In the genomic region with DNA sequence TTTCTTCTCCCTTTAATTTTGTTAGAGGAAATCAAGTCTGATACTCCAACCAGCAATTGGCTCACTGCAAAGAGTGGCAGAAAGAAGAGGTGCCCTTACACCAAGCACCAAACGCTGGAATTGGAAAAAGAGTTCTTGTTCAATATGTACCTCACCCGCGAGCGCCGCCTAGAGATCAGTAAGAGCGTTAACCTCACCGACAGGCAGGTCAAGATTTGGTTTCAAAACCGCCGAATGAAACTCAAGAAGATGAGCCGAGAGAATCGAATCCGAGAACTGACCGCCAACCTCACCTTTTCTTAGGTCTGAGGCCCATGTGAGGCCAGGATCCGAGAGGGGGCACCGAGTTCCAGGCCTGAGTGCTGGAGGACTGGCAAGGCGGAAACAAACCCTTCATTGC, we compare ENCODE assay signal across 10 mouse cellular contexts. TPM values are rescaled to one million over a fixed set of nuclear protein-coding genes. Genes with fewer than 3 reads are reported as not detected.
DNase-seq lines count a peak whose midpoint lies in the region; ATAC-seq and TF ChIP-seq lines count a peak whose summit lies in the region.
"Had no signal": no experiment of that assay in that cellular context is flagged by ENCODE, and none has a peak within 500 bp of the region (broad histone marks: within the 10 kb centered on the region; RNA-seq: fewer than 3 reads in every experiment).

No protein-coding gene starts in this region.

- no peak overlapping the region for H3K9ac ChIP-seq in midbrain, postnatal 0 days (replicated peaks; ENCODE audit: low read length, poor library complexity, severe bottlenecking)
- H3K9ac ChIP-seq in midbrain, embryonic 14.5 days (replicated peaks; ENCODE audit: low read length) = no peak overlapping the region
- H3K9ac ChIP-seq: hindbrain, embryonic 15.5 days had no signal

- no peak overlapping the region for H3K27ac ChIP-seq in midbrain, postnatal 0 days (ENCODE audit: low read depth, low read length)
- H3K27ac ChIP-seq in midbrain, embryonic 14.5 days (replicated peaks; ENCODE audit: low read depth, low read length) = no peak overlapping the region
- H3K27ac ChIP-seq in embryonic facial prominence, embryonic 10.5 days (replicated peaks) = no peak overlapping the region
- H3K27ac ChIP-seq in small intestine, adult 2 months (ENCODE audit: insufficient read depth, low read depth, low read length) = no peak overlapping the region
- H3K27ac ChIP-seq: hindbrain, embryonic 15.5 days had no signal

- H3K36me3 ChIP-seq in midbrain, postnatal 0 days (ENCODE audit: insufficient read depth, low read length) = no peaks in the 10 kb centered on the region
- no peaks in the 10 kb centered on the region for H3K36me3 ChIP-seq in midbrain, embryonic 14.5 days (ENCODE audit: control insufficient read depth, insufficient read depth, low read length)
- no peaks in the 10 kb centered on the region for H3K36me3 ChIP-seq in embryonic facial prominence, embryonic 10.5 days (replicated peaks)
- no peaks in the 10 kb centered on the region for H3K36me3 ChIP-seq in small intestine, adult 2 months (ENCODE audit: control insufficient read depth, insufficient read depth, low read length)
- H3K36me3 ChIP-seq: hindbrain, embryonic 15.5 days had no signal

- no peak overlapping the region for H3K4me2 ChIP-seq in midbrain, postnatal 0 days (ENCODE audit: low read depth, low read length, poor library complexity, severe bottlenecking)
- no peak overlapping the region for H3K4me2 ChIP-seq in midbrain, embryonic 14.5 days (ENCODE audit: low read length)
- H3K4me2 ChIP-seq: hindbrain, embryonic 15.5 days had no signal

- no peak overlapping the region for H3K4me3 ChIP-seq in midbrain, postnatal 0 days (ENCODE audit: low read depth, low read length)
- no peak overlapping the region for H3K4me3 ChIP-seq in midbrain, embryonic 14.5 days (replicated peaks; ENCODE audit: low read depth, low read length)
- H3K4me3 ChIP-seq in embryonic facial prominence, embryonic 10.5 days = no peak overlapping the region
- no peak overlapping the region for H3K4me3 ChIP-seq in small intestine, adult 2 months (ENCODE audit: low read depth, low read length)
- H3K4me3 ChIP-seq: erythroblast, embryonic 14.5 days; hindbrain, embryonic 15.5 days had no signal

- 0 out of 2 replicates have a peak, but pooled peaks cover 5% of the 10 kb centered on the region for H3K9me3 ChIP-seq in midbrain, postnatal 0 days (ENCODE audit: low read length)
- no peaks in the 10 kb centered on the region; the same call in 1 of the 2 replicates for H3K9me3 ChIP-seq in midbrain, embryonic 14.5 days (ENCODE audit: control insufficient read depth, low read length)
- no peaks in the 10 kb centered on the region for H3K9me3 ChIP-seq in embryonic facial prominence, embryonic 10.5 days
- H3K9me3 ChIP-seq: hindbrain, embryonic 15.5 days had no signal

- 1% methylated on average over 16 of the region's 16 CpGs for WGBS in midbrain, postnatal 0 days
- 2% methylated on average over 16 of the region's 16 CpGs for WGBS in midbrain, embryonic 14.5 days
- 2% methylated on average over 16 of the region's 16 CpGs for WGBS in embryonic facial prominence, embryonic 10.5 days
- 8% methylated on average over 16 of the region's 16 CpGs for WGBS in small intestine, adult 2 months

- H3K27me3 ChIP-seq in midbrain, postnatal 0 days (ENCODE audit: insufficient read depth, low read length) = peaks cover 91% of the 10 kb centered on the region
- H3K27me3 ChIP-seq in midbrain, embryonic 14.5 days (ENCODE audit: control insufficient read depth, insufficient read depth, low read length) = peaks cover 96% of the 10 kb centered on the region
- peaks cover 100% of the 10 kb centered on the region for H3K27me3 ChIP-seq in embryonic facial prominence, embryonic 10.5 days (replicated peaks; ENCODE audit: low read depth, poor library complexity, severe bottlenecking)
- peaks cover 89% of the 10 kb centered on the region for H3K27me3 ChIP-seq in small intestine, adult 2 months (ENCODE audit: control insufficient read depth, insufficient read depth, low read length)

- ATAC-seq in midbrain, postnatal 0 days (ENCODE audit: low FRiP score) = no peak
- ATAC-seq in midbrain, embryonic 14.5 days (ENCODE audit: low FRiP score, low TSS enrichment) = no peak

- 0 out of 2 replicates have a peak, but pooled peaks have one; percentile 9 for TF ChIP-seq CTCF in midbrain, postnatal 0 days (IDR thresholded peaks at IDR 0.05)
- TF ChIP-seq CTCF in small intestine, adult 2 months (IDR thresholded peaks at IDR 0.05; ENCODE audit: extremely low read depth, insufficient read length, insufficient replicate concordance, low read depth, low read length) = peak; percentile 29; the same call in 1 of the 2 replicates

- intact Hi-C loops in left cerebral cortex, postnatal 25 days (cut with DNase I) = no loop called here

- H3K4me1 ChIP-seq in midbrain, postnatal 0 days (ENCODE audit: insufficient read depth, low read length) = 0 out of 2 replicates have a peak, but pooled peaks cover 2% of the 10 kb centered on the region
- H3K4me1 ChIP-seq in midbrain, embryonic 14.5 days (ENCODE audit: control insufficient read depth, insufficient read depth, low read length) = no peaks in the 10 kb centered on the region
- peaks cover 21% of the 10 kb centered on the region for H3K4me1 ChIP-seq in embryonic facial prominence, embryonic 10.5 days
- peaks cover 5% of the 10 kb centered on the region for H3K4me1 ChIP-seq in small intestine, adult 2 months (ENCODE audit: control insufficient read depth, insufficient read depth, insufficient read length, low read length)

- no peak for TF ChIP-seq POLR2A in small intestine, adult 2 months (IDR thresholded peaks at IDR 0.05; ENCODE audit: low read depth, low read length)

- no peak for DNase-seq in midbrain, postnatal 0 days (ENCODE audit: low spot score)
- DNase-seq in midbrain, embryonic 14.5 days = no peak
- peak; percentile 69 for DNase-seq in embryonic facial prominence, embryonic 10.5 days (ENCODE audit: low spot score)
- DNase-seq in kidney, postnatal 36 days = peak; percentile 82 to 83
- DNase-seq in left cerebral cortex, postnatal 25 days (ENCODE audit: low spot score in 2 of 2) = no peak
- DNase-seq in right cerebral cortex, adult 18-20 months = no peak
- DNase-seq: adrenal gland, adult 8-10 months had no signal

RNA-seq across cellular contexts. Expression of gene Hoxd10, which starts 2.3 kb away (rescaled TPM):
- total RNA-seq in midbrain, postnatal 0 days (2014; rRNA removed) = 0.22 TPM in 1 of 2 replicates, not detected in the other
- not detected in 2 replicates for polyA plus RNA-seq in midbrain, postnatal 0 days (2015; fragmentation: Nextera tagmentation; extraction: Ambion mirVana)
- not detected in 2 replicates for polyA plus RNA-seq in midbrain, embryonic 14.5 days (2014; fragmentation: Nextera tagmentation; extraction: Ambion mirVana)
- not detected in 2 replicates for polyA plus RNA-seq in embryonic facial prominence, embryonic 10.5 days (2016; fragmentation: Nextera tagmentation; extraction: Ambion mirVana)
- not detected in 2 replicates for polyA plus RNA-seq in small intestine, adult 2 months (2012; rRNA removed)
- not detected for total RNA-seq in left cerebral cortex, postnatal 25 days (2021)
- total RNA-seq: adrenal gland, adult 8-10 months had no signal
- polyA plus RNA-seq: erythroblast, embryonic 14.5 days; hindbrain, embryonic 15.5 days had no signal

RNA-seq across cellular contexts. Expression of gene Hoxd9, which starts 3.5 kb away (rescaled TPM):
- not detected in 2 replicates for total RNA-seq in midbrain, postnatal 0 days (2014; rRNA removed)
- not detected in 2 replicates for polyA plus RNA-seq in midbrain, postnatal 0 days (2015; fragmentation: Nextera tagmentation; extraction: Ambion mirVana)
- polyA plus RNA-seq in midbrain, embryonic 14.5 days (2014; fragmentation: Nextera tagmentation; extraction: Ambion mirVana) = not detected in 2 replicates
- polyA plus RNA-seq in embryonic facial prominence, embryonic 10.5 days (2016; fragmentation: Nextera tagmentation; extraction: Ambion mirVana) = not detected in 2 replicates
- polyA plus RNA-seq in small intestine, adult 2 months (2012; rRNA removed) = 0.24 and 0.34 TPM in 2 replicates
- not detected for total RNA-seq in left cerebral cortex, postnatal 25 days (2021)
- polyA plus RNA-seq: erythroblast, embryonic 14.5 days; hindbrain, embryonic 15.5 days had no signal

RNA-seq across cellular contexts. Expression of gene Hoxd8, which starts 10.3 kb away (rescaled TPM):
- 0.05 TPM in 1 of 2 replicates, not detected in the other for total RNA-seq in midbrain, postnatal 0 days (2014; rRNA removed)
- polyA plus RNA-seq in midbrain, postnatal 0 days (2015; fragmentation: Nextera tagmentation; extraction: Ambion mirVana) = not detected in 2 replicates
- not detected in 2 replicates for polyA plus RNA-seq in midbrain, embryonic 14.5 days (2014; fragmentation: Nextera tagmentation; extraction: Ambion mirVana)
- polyA plus RNA-seq in embryonic facial prominence, embryonic 10.5 days (2016; fragmentation: Nextera tagmentation; extraction: Ambion mirVana) = not detected in 2 replicates
- 0.60 and 3.1 TPM in 2 replicates for polyA plus RNA-seq in small intestine, adult 2 months (2012; rRNA removed)
- under 1 TPM in 1 of 2 experiments, not detected in 1; 0.14 TPM for total RNA-seq in left cerebral cortex, postnatal 25 days (2021)
- polyA plus RNA-seq: erythroblast, embryonic 14.5 days had no signal

RNA-seq across cellular contexts. Expression of gene Hoxd11, which starts 14.7 kb away (rescaled TPM):
- not detected in 2 replicates for total RNA-seq in midbrain, postnatal 0 days (2014; rRNA removed)
- polyA plus RNA-seq in midbrain, postnatal 0 days (2015; fragmentation: Nextera tagmentation; extraction: Ambion mirVana) = not detected in 2 replicates
- not detected in 2 replicates for polyA plus RNA-seq in midbrain, embryonic 14.5 days (2014; fragmentation: Nextera tagmentation; extraction: Ambion mirVana)
- polyA plus RNA-seq in embryonic facial prominence, embryonic 10.5 days (2016; fragmentation: Nextera tagmentation; extraction: Ambion mirVana) = not detected in 2 replicates
- not detected in 2 replicates for polyA plus RNA-seq in small intestine, adult 2 months (2012; rRNA removed)
- total RNA-seq in left cerebral cortex, postnatal 25 days (2021) = not detected
- total RNA-seq: adrenal gland, adult 8-10 months had no signal
- polyA plus RNA-seq: erythroblast, embryonic 14.5 days; hindbrain, embryonic 15.5 days had no signal

RNA-seq across cellular contexts. Expression of gene Hoxd3, which starts 17.7 kb away (rescaled TPM):
- total RNA-seq in midbrain, postnatal 0 days (2014; rRNA removed) = 11.6 TPM in 1 of 2 replicates, not detected in the other
- polyA plus RNA-seq in midbrain, postnatal 0 days (2015; fragmentation: Nextera tagmentation; extraction: Ambion mirVana) = not detected in 2 replicates
- not detected in 2 replicates for polyA plus RNA-seq in midbrain, embryonic 14.5 days (2014; fragmentation: Nextera tagmentation; extraction: Ambion mirVana)
- 1.7 and 6.9 TPM in 2 replicates for polyA plus RNA-seq in embryonic facial prominence, embryonic 10.5 days (2016; fragmentation: Nextera tagmentation; extraction: Ambion mirVana)
- polyA plus RNA-seq in small intestine, adult 2 months (2012; rRNA removed) = 0.42 and 0.48 TPM in 2 replicates
- total RNA-seq in left cerebral cortex, postnatal 25 days (2021) = not detected
- polyA plus RNA-seq: erythroblast, embryonic 14.5 days had no signal

Comparison
In these comparisons a context has a peak if more than half of its experiments do, and no peak if none do; other contexts are left out.
1. DNase-seq: peak in embryonic facial prominence, embryonic 10.5 days (single experiment) and kidney, postnatal 36 days (2 of 2); none in midbrain, postnatal 0 days (single experiment), midbrain, embryonic 14.5 days (single experiment), left cerebral cortex, postnatal 25 days (0 of 2) and right cerebral cortex, adult 18-20 months (single experiment).